Mouse (Mus musculus): ENCODE data around the gene Elmo2. TPM values are rescaled to one million over a fixed set of nuclear protein-coding genes. Genes with fewer than 3 reads are reported as not detected.

The Elmo2 gene
- polyA plus RNA-seq, 1 experiment from 2014 or later = 94.2 TPM

- Histone ChIP-seq H3K9me3 (replicated peaks) (no peaks in the 10 kb centered on the region), H3K4me3 (no peak overlapping the region), H3K27ac (no peak overlapping the region), H3K4me1 (no peaks in the 10 kb centered on the region), H3K27me3 (ENCODE audit: low read depth, poor library complexity, severe bottlenecking) (no peaks in the 10 kb centered on the region), H3K36me3 (peaks cover 91% of the 10 kb centered on the region)
- WGBS = 89% methylated on average over 6 of the region's 6 CpGs
- DNase-seq (ENCODE audit: low spot score) = no peak
These were observed 22.8 kb downstream of the Elmo2 start for GRCm38 (mm10) chr2:165303354-165304012.

GRCm38 (mm10) chr2:165301409-165301808 lies 24.9 kb downstream of the Elmo2 start:
- WGBS = 73% methylated on average over 3 of the region's 3 CpGs
- H3K27ac ChIP-seq = no peak overlapping the region
- DNase-seq (ENCODE audit: low spot score) = no peak
- H3K4me1 ChIP-seq = no peaks in the 10 kb centered on the region
- no peak overlapping the region for H3K4me3 ChIP-seq
- no peaks in the 10 kb centered on the region for H3K9me3 ChIP-seq (replicated peaks)
- H3K27me3 ChIP-seq (ENCODE audit: low read depth, poor library complexity, severe bottlenecking) = no peaks in the 10 kb centered on the region
- peaks cover 92% of the 10 kb centered on the region for H3K36me3 ChIP-seq

- H3K9me3 ChIP-seq (replicated peaks) = no peaks in the 10 kb centered on the region
- DNase-seq (ENCODE audit: low spot score) = no peak
- no peak overlapping the region for H3K27ac ChIP-seq
- H3K27me3 ChIP-seq (ENCODE audit: low read depth, poor library complexity, severe bottlenecking) = no peaks in the 10 kb centered on the region
- peaks cover 97% of the 10 kb centered on the region for H3K36me3 ChIP-seq
- H3K4me3 ChIP-seq = no peak overlapping the region
- 91% methylated on average over 6 of the region's 6 CpGs for WGBS
- no peaks in the 10 kb centered on the region for H3K4me1 ChIP-seq
These were observed 25.4 kb downstream of the Elmo2 start for GRCm38 (mm10) chr2:165300885-165301284.

GRCm38 (mm10) chr2:165300424-165300823 lies 25.9 kb downstream of the Elmo2 start:
- Histone ChIP-seq H3K27ac (no peak overlapping the region), H3K4me3 (no peak overlapping the region), H3K4me1 (no peaks in the 10 kb centered on the region), H3K27me3 (ENCODE audit: low read depth, poor library complexity, severe bottlenecking) (no peaks in the 10 kb centered on the region), H3K9me3 (replicated peaks) (no peaks in the 10 kb centered on the region), H3K36me3 (peaks cover 98% of the 10 kb centered on the region)
- DNase-seq (ENCODE audit: low spot score) = no peak
- WGBS = 91% methylated on average over 8 of the region's 8 CpGs

- WGBS = 92% methylated on average over 11 of the region's 11 CpGs
- peaks cover 98% of the 10 kb centered on the region for H3K36me3 ChIP-seq
These were observed 28.9 kb downstream of the Elmo2 start for GRCm38 (mm10) chr2:165297429-165297828.

GRCm38 (mm10) chr2:165296571-165296970 lies 29.7 kb downstream of the Elmo2 start:
- no peaks in the 10 kb centered on the region for H3K9me3 ChIP-seq (replicated peaks)
- DNase-seq (ENCODE audit: low spot score) = no peak
- no peak overlapping the region for H3K4me3 ChIP-seq
- 92% methylated on average over 18 of the region's 18 CpGs for WGBS
- peaks cover 98% of the 10 kb centered on the region for H3K36me3 ChIP-seq
- H3K4me1 ChIP-seq = no peaks in the 10 kb centered on the region
- no peaks in the 10 kb centered on the region for H3K27me3 ChIP-seq (ENCODE audit: low read depth, poor library complexity, severe bottlenecking)
- H3K27ac ChIP-seq = no peak overlapping the region

More at GRCm38 (mm10) chr2:165297429-165297828, 28.9 kb downstream of the Elmo2 start:
- Histone ChIP-seq H3K27ac (no peak overlapping the region), H3K4me1 (no peaks in the 10 kb centered on the region), H3K27me3 (ENCODE audit: low read depth, poor library complexity, severe bottlenecking) (no peaks in the 10 kb centered on the region), H3K9me3 (replicated peaks) (no peaks in the 10 kb centered on the region), H3K4me3 (no peak overlapping the region)
- no peak for DNase-seq (ENCODE audit: low spot score)

GRCm38 (mm10) chr2:165288315-165289031 lies 37.8 kb downstream of the Elmo2 start:
- Histone ChIP-seq H3K9me3 (replicated peaks) (no peaks in the 10 kb centered on the region), H3K27ac (peak overlapping the region; percentile 86), H3K36me3 (peaks cover 43% of the 10 kb centered on the region), H3K27me3 (ENCODE audit: low read depth, poor library complexity, severe bottlenecking) (no peaks in the 10 kb centered on the region), H3K4me3 (peak overlapping the region; percentile 78), H3K4me1 (peaks cover 41% of the 10 kb centered on the region)
- no peak for DNase-seq (ENCODE audit: low spot score)
- 68% methylated on average over 18 of the region's 18 CpGs for WGBS

GRCm38 (mm10) chr2:165287202-165287984 lies 38.9 kb downstream of the Elmo2 start, which contains the start of gene Slc35c2:
Gene Slc35c2, minus strand, starts transcription at chr2:165287869.
- Histone ChIP-seq H3K4me1 (peaks cover 41% of the 10 kb centered on the region), H3K4me3 (peak within 1 kb of the TSS; percentile 78), H3K27ac (peak within 1 kb of the TSS; percentile 86), H3K36me3 (peaks cover 43% of the 10 kb centered on the region), H3K9me3 (replicated peaks) (no peaks in the 10 kb centered on the region), H3K27me3 (ENCODE audit: low read depth, poor library complexity, severe bottlenecking) (no peaks in the 10 kb centered on the region)
- 2% methylated on average over 49 of the region's 49 CpGs for WGBS
- DNase-seq (ENCODE audit: low spot score) = peak; percentile 97

- H3K9me3 ChIP-seq (replicated peaks) = no peaks in the 10 kb centered on the region
- 71% methylated on average over 18 of the region's 18 CpGs for WGBS
- peak overlapping the region; percentile 86; the same call in 1 of the 2 replicates for H3K27ac ChIP-seq
These were observed 39.7 kb downstream of the Elmo2 start for GRCm38 (mm10) chr2:165286361-165287201.

GRCm38 (mm10) chr2:165285621-165286020 lies 40.7 kb downstream of the Elmo2 start:
- no peak overlapping the region for H3K4me3 ChIP-seq
- H3K4me1 ChIP-seq = peaks cover 41% of the 10 kb centered on the region
- H3K27me3 ChIP-seq (ENCODE audit: low read depth, poor library complexity, severe bottlenecking) = no peaks in the 10 kb centered on the region
- H3K36me3 ChIP-seq = peaks cover 43% of the 10 kb centered on the region
- no peak for DNase-seq (ENCODE audit: low spot score)
- H3K27ac ChIP-seq = no peak overlapping the region
- no peaks in the 10 kb centered on the region for H3K9me3 ChIP-seq (replicated peaks)
- 87% methylated on average over 8 of the region's 8 CpGs for WGBS

More at GRCm38 (mm10) chr2:165286361-165287201, 39.7 kb downstream of the Elmo2 start:
- H3K27me3 ChIP-seq (ENCODE audit: low read depth, poor library complexity, severe bottlenecking) = no peaks in the 10 kb centered on the region
- peak overlapping the region; percentile 78 for H3K4me3 ChIP-seq
- no peak for DNase-seq (ENCODE audit: low spot score)
- peaks cover 41% of the 10 kb centered on the region for H3K4me1 ChIP-seq
- H3K36me3 ChIP-seq = peaks cover 43% of the 10 kb centered on the region

- Histone ChIP-seq H3K4me3 (no peak overlapping the region), H3K27ac (no peak overlapping the region), H3K36me3 (peaks cover 43% of the 10 kb centered on the region), H3K9me3 (replicated peaks) (no peaks in the 10 kb centered on the region), H3K4me1 (peaks cover 41% of the 10 kb centered on the region), H3K27me3 (ENCODE audit: low read depth, poor library complexity, severe bottlenecking) (no peaks in the 10 kb centered on the region)
- DNase-seq (ENCODE audit: low spot score) = no peak
- 71% methylated on average over 3 of the region's 3 CpGs for WGBS
These were observed 41.2 kb downstream of the Elmo2 start for GRCm38 (mm10) chr2:165285034-165285433.

GRCm38 (mm10) chr2:165284377-165284776 lies 41.9 kb downstream of the Elmo2 start:
- H3K27me3 ChIP-seq (ENCODE audit: low read depth, poor library complexity, severe bottlenecking) = no peaks in the 10 kb centered on the region
- H3K27ac ChIP-seq = no peak overlapping the region
- no peaks in the 10 kb centered on the region for H3K9me3 ChIP-seq (replicated peaks)
- peaks cover 38% of the 10 kb centered on the region for H3K4me1 ChIP-seq
- 89% methylated on average over 7 of the region's 7 CpGs for WGBS
- DNase-seq (ENCODE audit: low spot score) = no peak
- H3K4me3 ChIP-seq = no peak overlapping the region
- H3K36me3 ChIP-seq = peaks cover 40% of the 10 kb centered on the region
